Mouse (Mus musculus) cerebellum, adult 2 months (tissue): ENCODE data around the gene Mybl2. TPM values are rescaled to one million over a fixed set of nuclear protein-coding genes. Genes with fewer than 3 reads are reported as not detected.

Experiments used
- DNase-seq, 2 experiments: peaks; one replicate each; pipeline ENCODE4 v3.0.0; 2021
- H3K27ac ChIP-seq: fragments of 200-500 bp; 2 replicates; pipeline ENCODE4 v1.5.1; 2012; ENCODE audit warnings: low read length, control low read depth, inconsistent platforms; ENCODE audit not compliant: insufficient read depth
- H3K27me3 ChIP-seq: fragments of 200-500 bp; 2 replicates; pipeline ENCODE4 v1.6.1; 2012; ENCODE audit warnings: inconsistent platforms, mild to moderate bottlenecking, low read length, moderate library complexity; ENCODE audit not compliant: control insufficient read depth, insufficient read depth
- H3K4me1 ChIP-seq: fragments of 200-500 bp; 2 replicates; pipeline ENCODE4 v1.6.1; 2011; ENCODE audit warnings: low read length; ENCODE audit not compliant: control insufficient read depth, insufficient read depth
- H3K4me3 ChIP-seq: fragments of 200-500 bp; replicated peaks from 2 replicates; pipeline ENCODE3; 2011; ENCODE audit warnings: mild to moderate bottlenecking, low read depth, low read length, control low read depth; ENCODE audit not compliant: insufficient read depth
- CTCF ChIP-seq: fragments of 200-500 bp; IDR thresholded peaks from 2 replicates; pipeline ENCODE4 v1.5.1; 2011; ENCODE audit warnings: low read depth, mild to moderate bottlenecking, control low read depth, low read length, moderate library complexity, borderline replicate concordance; ENCODE audit not compliant: insufficient read depth
- POLR2A ChIP-seq: fragments of 200-500 bp; IDR thresholded peaks from 2 replicates; pipeline ENCODE4 v1.6.1; 2011; ENCODE audit warnings: low read length, control low read depth, borderline replicate concordance; ENCODE audit not compliant: insufficient read depth
- WGBS: fragments of 180-500 bp; shearing (Covaris S2); methylation state at CpG from one replicate; pipeline ENCODE4 v1.1.7; 2018; 5-methylcytosine and 5-hydroxymethylcytosine counted together
- polyA plus RNA-seq: library from polyadenylated mRNA; depleted of rRNA; stranded (reverse); fragments of >200 nt; gene quantifications from 2 replicates; pipeline ENCODE4 v1.2.3, GENCODE M21; 2012; rRNA removed

The Mybl2 gene
- polyA plus RNA-seq, 1 experiment = 1.6 TPM

DNA sequence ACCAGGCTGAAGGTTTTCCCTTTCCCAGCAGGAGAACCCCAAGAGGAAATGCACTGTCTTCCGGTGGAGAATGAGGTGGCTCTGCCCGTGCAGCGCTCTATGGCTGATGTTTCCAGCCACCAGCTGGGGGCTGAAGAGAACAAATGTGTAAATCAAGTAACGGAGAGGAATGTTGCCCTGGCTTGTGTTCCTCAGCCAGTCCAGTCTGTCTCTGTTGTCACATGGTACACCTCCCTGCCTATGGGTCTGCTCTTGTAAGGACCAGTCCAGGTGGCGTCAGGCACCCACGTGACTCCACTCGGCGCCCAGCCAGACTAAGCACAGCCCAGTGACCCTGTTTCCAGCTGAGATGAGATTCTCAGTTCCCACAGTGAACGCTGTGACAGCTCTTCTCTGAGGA lies 67.8 kb downstream of the Mybl2 start:
- DNase-seq = peak; percentile 17 to 34
- WGBS = 4% methylated on average over 9 of the region's 9 CpGs
- Histone ChIP-seq H3K4me1 (peaks cover 4% of the 10 kb centered on the region), H3K4me3 (peak overlapping the region; percentile 1), H3K27me3 (no peaks in the 10 kb centered on the region; the same call in 1 of the 2 replicates), H3K27ac (no peak overlapping the region)
- TF ChIP-seq CTCF = no peak
- no peak for TF ChIP-seq POLR2A

DNA sequence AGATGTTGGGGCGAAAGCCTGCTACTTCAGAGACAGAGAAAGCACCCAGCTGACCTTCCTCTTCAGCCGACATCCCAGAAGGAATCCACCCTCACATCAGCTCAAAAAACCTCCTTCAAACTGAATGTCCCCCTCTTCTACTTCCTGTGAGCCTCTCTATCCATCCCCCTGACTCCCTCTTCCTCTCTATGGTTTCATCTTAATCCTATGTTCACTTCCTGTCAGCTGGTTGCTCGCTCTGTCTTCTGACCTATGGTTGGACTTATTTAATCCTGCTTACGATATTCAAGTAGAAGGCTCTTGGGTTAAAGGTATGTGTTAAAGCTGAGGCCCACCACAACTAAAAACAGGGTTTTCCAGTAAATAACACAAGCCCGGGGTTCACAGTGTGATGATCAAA lies 69.0 kb downstream of the Mybl2 start:
- no peaks in the 10 kb centered on the region; the same call in 1 of the 2 replicates for H3K27me3 ChIP-seq
- no peak overlapping the region for H3K27ac ChIP-seq
- no peak for TF ChIP-seq POLR2A
- no peak for TF ChIP-seq CTCF
- 92% methylated on average over 5 of the region's 5 CpGs for WGBS
- no peak overlapping the region for H3K4me3 ChIP-seq
- H3K4me1 ChIP-seq = peaks cover 4% of the 10 kb centered on the region
- no peak for DNase-seq

DNA sequence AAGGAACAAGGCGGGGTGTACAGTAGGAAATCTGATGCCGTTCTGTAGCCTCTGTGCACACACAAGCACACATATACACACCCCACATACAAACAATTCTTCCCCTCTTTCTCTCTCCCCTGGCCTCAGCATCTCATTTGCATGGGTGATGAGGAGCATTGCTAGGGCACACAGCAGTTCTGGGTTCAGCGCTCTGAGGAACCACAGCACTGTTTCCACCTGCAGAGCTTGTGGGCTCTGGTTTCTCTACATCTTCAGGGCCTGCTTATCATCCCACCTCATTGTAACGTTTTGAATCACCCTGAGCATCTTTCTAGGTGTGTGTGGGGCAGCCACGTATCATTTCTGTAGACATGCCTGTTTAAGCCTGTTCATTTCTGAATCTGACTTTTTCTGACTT lies 76.3 kb downstream of the Mybl2 start:
- Histone ChIP-seq H3K4me1 (no peaks in the 10 kb centered on the region), H3K27me3 (no peaks in the 10 kb centered on the region), H3K27ac (no peak overlapping the region), H3K4me3 (no peak overlapping the region)
- no peak for DNase-seq
- 86% methylated on average over 5 of the region's 5 CpGs for WGBS
- TF ChIP-seq POLR2A (no peak), CTCF (no peak)

DNA sequence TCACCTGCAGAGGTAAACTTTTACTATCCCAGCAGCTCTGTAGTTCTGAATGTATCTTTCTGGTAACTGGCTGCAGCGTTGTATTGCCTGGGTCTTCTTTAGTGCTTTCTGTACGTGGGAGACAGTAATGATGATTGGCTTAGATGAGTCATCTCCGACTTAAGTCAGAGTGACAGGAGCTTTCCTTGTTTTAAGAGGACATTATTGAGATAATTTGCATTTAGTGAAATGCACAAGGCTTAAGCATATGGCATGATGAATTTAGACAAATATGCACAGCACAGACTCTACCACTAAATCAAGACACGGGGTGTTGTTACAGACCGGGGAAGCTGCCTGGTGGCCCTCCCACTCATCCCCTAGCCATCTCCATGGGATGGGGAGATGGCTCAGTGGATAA lies 77.8 kb downstream of the Mybl2 start:
- H3K4me3 ChIP-seq = no peak overlapping the region
- WGBS = 89% methylated on average over 5 of the region's 5 CpGs
- H3K27ac ChIP-seq = no peak overlapping the region
- no peak for TF ChIP-seq POLR2A
- no peak for TF ChIP-seq CTCF
- H3K27me3 ChIP-seq = no peaks in the 10 kb centered on the region
- no peak for DNase-seq
- H3K4me1 ChIP-seq = no peaks in the 10 kb centered on the region

Other genes with a start within 250 kb of the Mybl2 start
- 140 and 143 TPM in 2 replicates for gene Srsf6, start 123.2 kb upstream of the Mybl2 start, polyA plus RNA-seq
- gene L3mbtl1, start 111.2 kb upstream of the Mybl2 start, polyA plus RNA-seq = 8.2 and 8.5 TPM in 2 replicates
- gene Sgk2, start 67.4 kb upstream of the Mybl2 start, polyA plus RNA-seq = 2.8 and 3.8 TPM in 2 replicates
- 34.2 and 35.9 TPM in 2 replicates for gene Ift52, start 37.3 kb upstream of the Mybl2 start, polyA plus RNA-seq
- gene Gtsf1l, start 33.2 kb downstream of the Mybl2 start, polyA plus RNA-seq = 0.24 TPM in 1 of 2 replicates, not detected in the other
- gene Tox2, start 148.4 kb downstream of the Mybl2 start, polyA plus RNA-seq = 23.6 and 27.3 TPM in 2 replicates